ENCODE assay signal across 9 mouse cellular contexts in genomic region chr4:153439031-153439430, GRCm38 (mm10). TPM values are rescaled to one million over a fixed set of nuclear protein-coding genes. Genes with fewer than 3 reads are reported as not detected.
DNase-seq lines count a peak whose midpoint lies in the region; ATAC-seq lines count a peak whose summit lies in the region.
"Had no signal": no experiment of that assay in that cellular context is flagged by ENCODE, and none has a peak within 500 bp of the region (broad histone marks: within the 10 kb centered on the region; RNA-seq: fewer than 3 reads in every experiment).

No protein-coding gene starts in this region.

- peak; percentile 30 for DNase-seq in kidney, postnatal 14 days
- peak; percentile 80 to 86 for DNase-seq in left cerebral cortex, adult 9 months (ENCODE audit: low spot score in 2 of 2)
- peak; percentile 85 for DNase-seq in right cerebral cortex, postnatal 25 days
- no peak for DNase-seq in heart, postnatal 14 days
- no peak for DNase-seq in neural tube, embryonic 10.5 days (ENCODE audit: extremely low spot score, low spot score)
- DNase-seq in adrenal gland, postnatal 4 days (ENCODE audit: low spot score in 2 of 2) = no peak

- no peak overlapping the region for H3K27ac ChIP-seq in kidney, embryonic 16.5 days (ENCODE audit: low read length)
- peak overlapping the region; percentile 16; the same call in 1 of the 2 replicates for H3K27ac ChIP-seq in hindbrain, embryonic 15.5 days (replicated peaks)

- H3K27me3 ChIP-seq in kidney, embryonic 16.5 days (ENCODE audit: insufficient read depth, low read length) = no peaks in the 10 kb centered on the region
- H3K27me3 ChIP-seq in hindbrain, embryonic 15.5 days = no peaks in the 10 kb centered on the region

- ATAC-seq in kidney, embryonic 16.5 days (ENCODE audit: low FRiP score, low TSS enrichment) = no peak
- ATAC-seq in hindbrain, embryonic 15.5 days (ENCODE audit: low FRiP score, low read depth) = no peak

- intact Hi-C loops in heart, postnatal 14 days (cut with DNase I) = no loop called here

- H3K4me3 ChIP-seq in kidney, embryonic 16.5 days (ENCODE audit: low read length) = no peak overlapping the region
- H3K4me3 ChIP-seq in hindbrain, embryonic 15.5 days = no peak overlapping the region

- no peaks in the 10 kb centered on the region for H3K36me3 ChIP-seq in kidney, embryonic 16.5 days (ENCODE audit: insufficient read depth, low read length)
- H3K36me3 ChIP-seq in hindbrain, embryonic 15.5 days = no peaks in the 10 kb centered on the region

- no peak overlapping the region for H3K4me2 ChIP-seq in kidney, embryonic 16.5 days (replicated peaks; ENCODE audit: low read depth, low read length)
- no peak overlapping the region for H3K4me2 ChIP-seq in hindbrain, embryonic 15.5 days

- H3K4me1 ChIP-seq in kidney, embryonic 16.5 days (ENCODE audit: insufficient read depth, low read length) = no peaks in the 10 kb centered on the region
- peaks cover 66% of the 10 kb centered on the region for H3K4me1 ChIP-seq in hindbrain, embryonic 15.5 days (replicated peaks)

- WGBS in kidney, embryonic 16.5 days = 71% methylated on average over 12 of the region's 12 CpGs
- 27% methylated on average over 12 of the region's 12 CpGs for WGBS in hindbrain, embryonic 15.5 days

- no peak overlapping the region for H3K9ac ChIP-seq in kidney, embryonic 16.5 days (replicated peaks; ENCODE audit: low read length)
- 0 out of 2 replicates have a peak overlapping the region, but pooled peaks have one; percentile 16 for H3K9ac ChIP-seq in hindbrain, embryonic 15.5 days

- H3K9me3 ChIP-seq in kidney, embryonic 16.5 days (ENCODE audit: low read length) = no peaks in the 10 kb centered on the region
- H3K9me3 ChIP-seq in hindbrain, embryonic 15.5 days = no peaks in the 10 kb centered on the region

RNA-seq across cellular contexts. Expression of gene Ajap1, which starts 43.6 kb away (rescaled TPM):
- polyA plus RNA-seq in kidney, embryonic 16.5 days (2015; fragmentation: Nextera tagmentation; extraction: Ambion mirVana) = 1.5 and 2.6 TPM in 2 replicates
- polyA plus RNA-seq in hindbrain, embryonic 15.5 days (2015; fragmentation: Nextera tagmentation; extraction: Ambion mirVana) = 12.9 and 15.4 TPM in 2 replicates
- total RNA-seq in heart, postnatal 14 days (2021) = under 1 TPM; 0.14 to 0.22 TPM
- total RNA-seq in adrenal gland, postnatal 4 days (2021) = 10 to 100 TPM; 20.9 to 23.7 TPM
- polyA plus RNA-seq: heart, embryonic 14.5 days had no signal

Comparison
In these comparisons a context has a peak if more than half of its experiments do, and no peak if none do; other contexts are left out.
1. DNase-seq: peak in kidney, postnatal 14 days (single experiment), left cerebral cortex, adult 9 months (2 of 2) and right cerebral cortex, postnatal 25 days (single experiment); none in heart, postnatal 14 days (0 of 2), neural tube, embryonic 10.5 days (single experiment) and adrenal gland, postnatal 4 days (0 of 2).
2. RNA of gene Ajap1, which starts 43.6 kb away (total RNA-seq): 20.9 to 23.7 TPM in adrenal gland, postnatal 4 days; 0.14 to 0.22 TPM in heart, postnatal 14 days; every median in the first group is over 10 times any median in the second.